Mouse (Mus musculus) limb, embryonic 14.5 days (tissue): ENCODE results near the gene Pms1. TPM values are rescaled to one million over a fixed set of nuclear protein-coding genes. Genes with fewer than 3 reads are reported as not detected.
"Not testable (repeated sequence)": the region's sequence is repeated elsewhere in the genome, so short reads cannot be mapped to it uniquely, and the experiment has no call there.

Experiments used
- ATAC-seq: fragments of 200-750 bp; cut with Nextera tagmentation; 2 replicates; pipeline ENCODE4 v1.8.0; 2017; ENCODE audit warnings: low read depth, moderate number of reproducible peaks, moderate TSS enrichment; ENCODE audit not compliant: low FRiP score
- DNase-seq: peaks from one replicate; pipeline ENCODE4 v3.0.0-alpha.2; 2015; ENCODE audit warnings: low spot score
- H3K27ac ChIP-seq: fragments of 300-500 bp; sonication (generic); replicated peaks from 2 replicates; pipeline ENCODE4 v1.5.1; 2014; ENCODE audit warnings: low read depth, mild to moderate bottlenecking, low read length, moderate library complexity, mixed read lengths
- H3K27me3 ChIP-seq: fragments of 300-500 bp; sonication (generic); 2 replicates; pipeline ENCODE4 v1.6.1; 2014; ENCODE audit warnings: low read length, mixed read lengths; ENCODE audit not compliant: control insufficient read depth, insufficient read depth
- H3K36me3 ChIP-seq: fragments of 300-500 bp; sonication (generic); 2 replicates; pipeline ENCODE4 v1.6.1; 2014; ENCODE audit warnings: mild to moderate bottlenecking, low read length, moderate library complexity, mixed read lengths; ENCODE audit not compliant: control insufficient read depth, insufficient read depth
- H3K4me1 ChIP-seq: fragments of 300-500 bp; sonication (generic); 2 replicates; pipeline ENCODE4 v1.6.1; 2014; ENCODE audit warnings: antibody characterized with exemption, low read length, mixed read lengths; ENCODE audit not compliant: control insufficient read depth, insufficient read depth
- H3K4me2 ChIP-seq: fragments of 300-500 bp; sonication (generic); replicated peaks from 2 replicates; pipeline ENCODE4 v1.6.1; 2014; ENCODE audit warnings: low read depth, mild to moderate bottlenecking, low read length, moderate library complexity; ENCODE audit not compliant: severe bottlenecking
- H3K4me3 ChIP-seq: fragments of 300-500 bp; sonication (generic); replicated peaks from 2 replicates; pipeline ENCODE4 v1.5.1; 2014; ENCODE audit warnings: low read length
- H3K9ac ChIP-seq: fragments of 300-500 bp; sonication (generic); 2 replicates; pipeline ENCODE4 v1.6.1; 2014; ENCODE audit warnings: mild to moderate bottlenecking, low read depth, low read length, moderate library complexity; ENCODE audit not compliant: severe bottlenecking
- H3K9me3 ChIP-seq: fragments of 300-500 bp; sonication (generic); 2 replicates; pipeline ENCODE4 v1.6.1; 2016; ENCODE audit warnings: low read length; ENCODE audit not compliant: control insufficient read depth
- POLR2A ChIP-seq: fragments of 200-500 bp; IDR thresholded peaks from 2 replicates; pipeline ENCODE4 v1.8.0; 2012; ENCODE audit warnings: inconsistent platforms, mild to moderate bottlenecking, moderate library complexity, borderline replicate concordance; ENCODE audit not compliant: insufficient read depth, insufficient read length; ENCODE audit errors: extremely low read depth
- WGBS: fragments of 180-500 bp; shearing (Covaris S2); extraction: QIAGEN DNeasy Blood & Tissue Kit; methylation state at CpG from one replicate; pipeline ENCODE4 v1.1.7; 2014; 5-methylcytosine and 5-hydroxymethylcytosine counted together
- polyA plus RNA-seq, 2 experiments: library from polyadenylated mRNA; depleted of rRNA in 1 of 2; stranded (reverse) in 1 of 2; unstranded in 1 of 2; fragments of >200 nt; fragmentation: Nextera tagmentation in 1 of 2; extraction: Ambion mirVana in 1 of 2; gene quantifications; 2 replicates each; pipeline versions ENCODE4 v1.2.1 to v1.2.3; 2012 to 2014

Gene Pms1
- polyA plus RNA-seq, 2 experiments: 8.5 to 18.3 TPM

DNA sequence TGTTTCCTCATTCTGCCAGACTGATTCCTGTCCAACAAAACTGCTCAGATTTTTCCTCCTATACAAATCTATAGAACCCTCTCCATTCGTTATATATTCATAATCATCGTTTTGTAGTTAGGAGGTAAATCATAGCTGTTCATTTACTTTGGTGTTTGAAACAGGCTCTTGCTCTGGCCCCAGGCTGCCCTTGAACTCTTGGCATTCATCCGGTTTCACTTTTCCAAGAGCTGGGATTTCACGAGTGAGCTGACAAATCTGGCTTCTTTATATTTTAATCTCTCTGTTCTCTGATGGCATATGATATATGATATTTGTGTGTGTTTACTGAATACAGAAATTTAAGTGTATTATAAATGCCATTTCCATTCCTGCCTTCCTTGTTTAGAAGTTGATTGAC is 3.7 kb upstream of the Pms1 start:
- no peak for TF ChIP-seq POLR2A
- Histone ChIP-seq H3K4me1 (no peaks in the 10 kb centered on the region), H3K9ac (no peak overlapping the region), H3K9me3 (no peaks in the 10 kb centered on the region), H3K36me3 (peaks cover 7% of the 10 kb centered on the region; the same call in 1 of the 2 replicates), H3K27me3 (no peaks in the 10 kb centered on the region), H3K4me3 (no peak overlapping the region), H3K27ac (no peak overlapping the region), H3K4me2 (no peak overlapping the region)
- WGBS: 78% methylated on average over 4 of the region's 4 CpGs
- ATAC-seq (no peak), DNase-seq (no peak)

DNA sequence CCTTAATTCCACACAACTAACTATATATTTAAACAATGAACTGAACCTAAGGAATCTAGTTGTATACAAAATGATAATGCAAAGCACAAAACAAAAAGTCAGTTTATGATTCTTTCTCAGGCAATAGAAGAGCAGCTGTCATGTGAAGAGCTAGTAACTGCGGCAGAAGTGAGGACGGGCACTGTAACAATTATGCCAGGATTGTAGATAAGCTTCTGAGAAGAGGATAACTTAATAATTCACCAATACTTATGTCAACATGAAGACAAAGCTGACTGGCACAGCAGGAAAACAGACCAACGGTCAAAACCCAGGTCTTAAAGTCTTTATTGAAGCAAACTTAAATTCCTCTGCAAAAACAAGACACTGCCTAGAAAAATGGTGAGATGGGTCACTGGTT is 5.6 kb downstream of the Pms1 start:
- DNase-seq (no peak), ATAC-seq (no peak)
- Histone ChIP-seq H3K9ac (no peak overlapping the region), H3K4me2 (no peak overlapping the region), H3K27me3 (no peaks in the 10 kb centered on the region), H3K4me3 (no peak overlapping the region), H3K4me1 (no peaks in the 10 kb centered on the region), H3K27ac (no peak overlapping the region), H3K9me3 (no peaks in the 10 kb centered on the region), H3K36me3 (peaks cover 5% of the 10 kb centered on the region; the same call in 1 of the 2 replicates)
- WGBS: 86% methylated on average over 3 of the region's 3 CpGs
- TF ChIP-seq POLR2A: no peak

DNA sequence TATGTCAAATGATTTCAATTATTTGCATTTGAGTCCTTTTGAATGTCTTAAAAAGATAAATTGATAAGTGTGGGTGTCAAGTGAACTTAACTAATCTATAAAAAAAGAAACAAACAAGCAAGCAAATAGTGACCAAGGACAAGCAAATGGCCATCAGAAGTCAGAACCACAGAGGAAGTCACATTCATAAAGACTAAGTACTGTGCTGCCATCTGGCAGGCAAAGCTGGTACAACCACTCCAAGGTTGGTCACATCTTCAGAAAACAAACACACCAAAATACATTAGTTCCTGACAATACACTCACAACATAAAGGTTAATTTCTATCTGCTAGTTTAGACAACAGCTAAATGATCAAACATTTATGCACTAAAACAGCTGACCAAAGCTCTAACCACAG is 24.2 kb downstream of the Pms1 start:
- H3K4me1 ChIP-seq: no peaks in the 10 kb centered on the region
- no peak for ATAC-seq
- no peak overlapping the region for H3K27ac ChIP-seq
- no peak overlapping the region for H3K9ac ChIP-seq
- H3K9me3 ChIP-seq: no peaks in the 10 kb centered on the region
- no peaks in the 10 kb centered on the region for H3K27me3 ChIP-seq
- peak; percentile 23 for DNase-seq
- H3K4me2 ChIP-seq: no peak overlapping the region
- no peak overlapping the region for H3K4me3 ChIP-seq
- no peak for TF ChIP-seq POLR2A
- H3K36me3 ChIP-seq: no peaks in the 10 kb centered on the region

GRCm38 (mm10) chr1:53269901-53270300 is 26.9 kb downstream of the Pms1 start:
- Histone ChIP-seq H3K4me1 (no peaks in the 10 kb centered on the region), H3K36me3 (no peaks in the 10 kb centered on the region), H3K4me2 (no peak overlapping the region), H3K27ac (no peak overlapping the region), H3K4me3 (no peak overlapping the region), H3K9me3 (no peaks in the 10 kb centered on the region), H3K9ac (no peak overlapping the region), H3K27me3 (no peaks in the 10 kb centered on the region)
- TF ChIP-seq POLR2A: no peak
- DNase-seq: no peak
- no peak for ATAC-seq
- WGBS: 84% methylated on average over 3 of the region's 3 CpGs

DNA sequence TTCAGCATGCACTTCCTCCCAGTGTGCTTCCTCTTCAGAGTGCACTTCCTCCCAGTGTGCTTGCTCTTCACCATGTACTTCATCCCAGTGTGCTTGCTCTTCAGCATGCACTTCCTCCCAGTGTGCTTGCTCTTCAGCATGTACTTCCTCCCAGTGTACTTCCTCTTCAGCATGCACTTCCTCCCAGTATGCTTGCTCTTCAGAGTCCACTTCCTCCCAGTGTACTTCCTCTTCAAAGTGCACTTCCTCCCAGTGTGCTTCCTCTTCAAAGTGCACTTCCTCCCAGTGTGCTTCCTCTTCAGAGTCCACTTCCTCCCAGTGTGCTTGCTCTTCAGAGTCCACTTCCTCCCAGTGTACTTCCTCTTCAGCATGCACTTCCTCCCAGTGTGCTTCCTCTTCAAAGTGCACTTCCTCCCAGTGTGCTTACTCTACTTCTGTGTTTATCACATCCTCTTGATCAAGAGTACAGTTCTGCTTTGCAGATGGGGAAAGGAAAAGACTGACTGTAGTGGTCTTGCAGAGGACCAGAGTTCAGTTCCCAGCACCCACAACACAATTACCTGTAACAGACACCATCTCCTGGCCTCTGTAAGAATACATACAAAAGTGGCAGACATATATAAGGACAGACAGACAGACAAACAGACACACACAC is 31.7 kb downstream of the Pms1 start:
- not testable (repeated sequence) for H3K36me3 ChIP-seq, H3K4me1 ChIP-seq, ATAC-seq, DNase-seq, H3K9me3 ChIP-seq, H3K27me3 ChIP-seq, H3K4me2 ChIP-seq, H3K27ac ChIP-seq, H3K9ac ChIP-seq, H3K4me3 ChIP-seq

DNA sequence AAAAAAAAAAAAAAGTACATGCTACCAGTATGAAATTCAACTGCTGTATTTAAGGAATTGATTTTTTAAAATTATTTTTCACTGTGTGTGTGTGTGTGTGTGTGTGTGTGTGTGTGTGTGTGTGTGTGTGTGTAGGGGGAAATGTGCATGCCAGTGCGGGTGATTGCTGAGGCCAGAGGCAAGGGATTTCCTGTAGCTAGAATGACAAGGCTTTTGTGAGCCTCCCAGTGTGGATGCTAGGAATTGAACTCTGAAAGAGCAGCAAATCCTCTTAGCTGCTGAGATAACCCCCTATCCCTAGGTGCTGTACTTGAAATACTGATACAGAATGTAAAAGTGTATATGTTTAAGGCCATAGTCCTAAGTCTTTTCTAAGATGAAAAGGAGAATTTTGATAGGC is 70.8 kb downstream of the Pms1 start:
- 30% methylated on average over 1 of the region's 1 CpGs for WGBS
- no peak for ATAC-seq

More for the DNA sequence above, 70.8 kb downstream of the Pms1 start:
- Histone ChIP-seq H3K9ac (no peak overlapping the region), H3K9me3 (no peaks in the 10 kb centered on the region), H3K4me1 (no peaks in the 10 kb centered on the region), H3K36me3 (no peaks in the 10 kb centered on the region), H3K27ac (no peak overlapping the region), H3K27me3 (no peaks in the 10 kb centered on the region), H3K4me3 (no peak overlapping the region), H3K4me2 (no peak overlapping the region)
- TF ChIP-seq POLR2A: no peak
- no peak for DNase-seq
